Mouse (Mus musculus) left cerebral cortex, postnatal 36 days (tissue): ENCODE data around the gene Hspb7. TPM values are rescaled to one million over a fixed set of nuclear protein-coding genes. Genes with fewer than 3 reads are reported as not detected.

Source experiments
- DNase-seq, 2 experiments: peaks; one replicate each; pipeline ENCODE4 v3.0.0; 2021 to 2022; ENCODE audit warnings: low spot score in 2 of 2, mixed read lengths in 1 of 2
- intact Hi-C: fragments of 180-260 bp; cut with DNase I; formaldehyde crosslinking; loops from one replicate; pipeline ENCODE4 v1.15.1; 2025
- total RNA-seq, 2 experiments: library from RNA; stranded (reverse); gene quantifications; 2 replicates each; pipeline ENCODE4 v1.2.3; 2021

The Hspb7 gene
- total RNA-seq, 2 experiments from 2014 or later, result 0.18 to 0.47 TPM

- no peak for DNase-seq
- intact Hi-C loops, result no loop called here
These were observed 4.7 kb upstream of the Hspb7 start, which contains the start of gene Clcnkb for GRCm38 (mm10) chr4:141415924-141416323. Gene Clcnkb, minus strand, starts transcription at chr4:141416014.

GRCm38 (mm10) chr4:141419398-141420191 is 984 bp upstream of the Hspb7 start:
- peak in 1 of 2 experiments; percentile 31 for DNase-seq
- intact Hi-C loops, result no loop called here

GRCm38 (mm10) chr4:141420886-141421285 is 307 bp downstream of the Hspb7 start:
- DNase-seq, result no peak
- intact Hi-C loops, result no loop called here

GRCm38 (mm10) chr4:141421423-141421822 is 844 bp downstream of the Hspb7 start:
- intact Hi-C loops, result no loop called here
- no peak for DNase-seq

GRCm38 (mm10) chr4:141422841-141423240 is 2.3 kb downstream of the Hspb7 start:
- no peak for DNase-seq
- intact Hi-C loops, result no loop called here

GRCm38 (mm10) chr4:141423288-141423687 is 2.7 kb downstream of the Hspb7 start:
- intact Hi-C loops, result no loop called here
- no peak for DNase-seq

- intact Hi-C loops, result no loop called here
- no peak for DNase-seq
These were observed 3.3 kb downstream of the Hspb7 start for GRCm38 (mm10) chr4:141423691-141424431.

- peak; percentile 77 to 79 for DNase-seq
- intact Hi-C loops, result no loop called here
These were observed 5.2 kb downstream of the Hspb7 start for GRCm38 (mm10) chr4:141425484-141426479.

- DNase-seq, result no peak
- intact Hi-C loops, result no loop called here
These were observed 6.5 kb downstream of the Hspb7 start for GRCm38 (mm10) chr4:141426796-141427745.

GRCm38 (mm10) chr4:141427921-141428320 is 7.3 kb downstream of the Hspb7 start:
- no peak for DNase-seq
- intact Hi-C loops, result no loop called here

- no peak for DNase-seq
- intact Hi-C loops, result no loop called here
These were observed 8.8 kb downstream of the Hspb7 start for GRCm38 (mm10) chr4:141429381-141429780.

- DNase-seq, result no peak
- intact Hi-C loops, result loop anchor here (2.0 kb wide), 2 partner anchors 25 to 131 kb away; no protein-coding TSS in a partner anchor
These were observed 9.3 kb downstream of the Hspb7 start for GRCm38 (mm10) chr4:141429847-141430246.

- intact Hi-C loops, result loop anchor here (2.0 kb wide), 2 partner anchors 26 to 130 kb away; no protein-coding TSS in a partner anchor
- peak in 1 of 2 experiments; percentile 53 for DNase-seq
These were observed 10.4 kb downstream of the Hspb7 start for GRCm38 (mm10) chr4:141430997-141431396.

GRCm38 (mm10) chr4:141432666-141433065 is 12.1 kb downstream of the Hspb7 start:
- no peak for DNase-seq
- intact Hi-C loops, result no loop called here

- no peak for DNase-seq
- intact Hi-C loops, result no loop called here
These were observed 12.6 kb downstream of the Hspb7 start for GRCm38 (mm10) chr4:141433191-141433590.

GRCm38 (mm10) chr4:141435974-141436373 is 15.4 kb downstream of the Hspb7 start, which contains the start of gene Srarp:
Gene Srarp, minus strand, starts transcription at chr4:141436105.
- intact Hi-C loops, result no loop called here
- DNase-seq, result no peak

- intact Hi-C loops, result no loop called here
- DNase-seq, result no peak
These were observed 18.7 kb downstream of the Hspb7 start for GRCm38 (mm10) chr4:141439083-141439803.

- DNase-seq, result no peak
- intact Hi-C loops, result no loop called here
These were observed 20.3 kb downstream of the Hspb7 start for GRCm38 (mm10) chr4:141440877-141441276.
